Mouse (Mus musculus): ENCODE data around the gene Maml3. TPM values are rescaled to one million over a fixed set of nuclear protein-coding genes. Genes with fewer than 3 reads are reported as not detected.
A peak's percentile ranks its signal among the peaks of the same experiment; 100 is the strongest.

The Maml3 gene
- polyA plus RNA-seq, 1 experiment from 2014 or later = 8.5 TPM

- H3K27ac ChIP-seq (ENCODE audit: low read length) = peak overlapping the region; percentile 90
- no peaks in the 10 kb centered on the region for H3K36me3 ChIP-seq (ENCODE audit: control insufficient read depth, insufficient read depth, low read length)
- WGBS = 28% methylated on average over 1 of the region's 1 CpGs
- no peak for ATAC-seq (ENCODE audit: low read depth)
- H3K9ac ChIP-seq (ENCODE audit: low read length) = no peak overlapping the region
- no peaks in the 10 kb centered on the region for H3K27me3 ChIP-seq (ENCODE audit: control insufficient read depth, insufficient read depth, low read depth, low read length)
- H3K4me2 ChIP-seq (ENCODE audit: low read depth, low read length) = no peak overlapping the region
- peaks cover 23% of the 10 kb centered on the region for H3K4me1 ChIP-seq (replicated peaks; ENCODE audit: control insufficient read depth, insufficient read depth, low read length)
- H3K9me3 ChIP-seq (ENCODE audit: control insufficient read depth, low read length) = peaks cover 2% of the 10 kb centered on the region; the same call in 1 of the 2 replicates
- no peak overlapping the region for H3K4me3 ChIP-seq (ENCODE audit: low read length)
Measured at GRCm38 (mm10) chr3:51708375-51708745, 396.5 kb downstream of the Maml3 start.

- no peaks in the 10 kb centered on the region for H3K27me3 ChIP-seq (ENCODE audit: control insufficient read depth, insufficient read depth, low read depth, low read length)
- H3K4me3 ChIP-seq (ENCODE audit: low read length) = no peak overlapping the region
- H3K9ac ChIP-seq (ENCODE audit: low read length) = no peak overlapping the region
- H3K36me3 ChIP-seq (ENCODE audit: control insufficient read depth, insufficient read depth, low read length) = no peaks in the 10 kb centered on the region
- no peak overlapping the region for H3K4me2 ChIP-seq (ENCODE audit: low read depth, low read length)
- 85% methylated on average over 7 of the region's 7 CpGs for WGBS
- peaks cover 31% of the 10 kb centered on the region for H3K4me1 ChIP-seq (replicated peaks; ENCODE audit: control insufficient read depth, insufficient read depth, low read length)
- H3K9me3 ChIP-seq (ENCODE audit: control insufficient read depth, low read length) = peaks cover 2% of the 10 kb centered on the region; the same call in 1 of the 2 replicates
- ATAC-seq (ENCODE audit: low read depth) = no peak
- H3K27ac ChIP-seq (ENCODE audit: low read length) = no peak overlapping the region
Measured at GRCm38 (mm10) chr3:51705220-51705619, 399.7 kb downstream of the Maml3 start.

DNA sequence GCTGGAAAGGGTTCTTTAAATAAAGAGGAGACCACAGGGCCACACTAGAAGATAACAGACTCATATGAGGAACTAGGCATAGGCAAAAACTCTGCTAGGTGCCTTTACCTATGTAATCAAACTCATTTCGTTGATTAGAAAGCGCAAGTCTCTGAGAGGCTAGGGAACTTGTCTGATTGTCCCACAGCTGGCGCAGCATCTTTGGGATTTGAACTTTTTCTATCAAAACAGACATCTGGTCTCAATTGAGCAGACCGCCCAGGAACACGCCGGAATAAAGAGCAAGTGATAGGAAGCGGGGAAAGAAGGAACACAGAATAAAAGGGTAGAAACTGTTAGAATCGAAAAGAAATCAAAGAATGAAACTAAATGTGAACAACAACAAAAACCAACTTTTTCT lies 401.4 kb downstream of the Maml3 start:
- Histone ChIP-seq H3K4me1 (replicated peaks; ENCODE audit: control insufficient read depth, insufficient read depth, low read length) (peaks cover 28% of the 10 kb centered on the region), H3K4me3 (ENCODE audit: low read length) (no peak overlapping the region), H3K9ac (ENCODE audit: low read length) (no peak overlapping the region), H3K27ac (ENCODE audit: low read length) (no peak overlapping the region), H3K4me2 (ENCODE audit: low read depth, low read length) (no peak overlapping the region), H3K27me3 (ENCODE audit: control insufficient read depth, insufficient read depth, low read depth, low read length) (no peaks in the 10 kb centered on the region), H3K36me3 (ENCODE audit: control insufficient read depth, insufficient read depth, low read length) (no peaks in the 10 kb centered on the region), H3K9me3 (ENCODE audit: control insufficient read depth, low read length) (peaks cover 2% of the 10 kb centered on the region; the same call in 1 of the 2 replicates)
- ATAC-seq (ENCODE audit: low read depth) = no peak
- WGBS = 87% methylated on average over 8 of the region's 8 CpGs

- H3K4me2 ChIP-seq (ENCODE audit: low read depth, low read length) = no peak overlapping the region
- H3K36me3 ChIP-seq (ENCODE audit: control insufficient read depth, insufficient read depth, low read length) = no peaks in the 10 kb centered on the region
- WGBS = 85% methylated on average over 8 of the region's 8 CpGs
- H3K9ac ChIP-seq (ENCODE audit: low read length) = no peak overlapping the region
- H3K4me1 ChIP-seq (replicated peaks; ENCODE audit: control insufficient read depth, insufficient read depth, low read length) = peaks cover 25% of the 10 kb centered on the region
- H3K4me3 ChIP-seq (ENCODE audit: low read length) = no peak overlapping the region
- H3K27ac ChIP-seq (ENCODE audit: low read length) = no peak overlapping the region
- H3K27me3 ChIP-seq (ENCODE audit: control insufficient read depth, insufficient read depth, low read depth, low read length) = no peaks in the 10 kb centered on the region
- peaks cover 1% of the 10 kb centered on the region; the same call in 1 of the 2 replicates for H3K9me3 ChIP-seq (ENCODE audit: control insufficient read depth, low read length)
- no peak for ATAC-seq (ENCODE audit: low read depth)
Measured at GRCm38 (mm10) chr3:51702701-51703286, 402.1 kb downstream of the Maml3 start.

- Histone ChIP-seq H3K4me1 (replicated peaks; ENCODE audit: control insufficient read depth, insufficient read depth, low read length) (peaks cover 24% of the 10 kb centered on the region), H3K9me3 (ENCODE audit: control insufficient read depth, low read length) (no peaks in the 10 kb centered on the region), H3K9ac (ENCODE audit: low read length) (peak overlapping the region; percentile 65), H3K4me2 (ENCODE audit: low read depth, low read length) (peak overlapping the region; percentile 82), H3K27ac (ENCODE audit: low read length) (peak overlapping the region; percentile 75), H3K36me3 (ENCODE audit: control insufficient read depth, insufficient read depth, low read length) (no peaks in the 10 kb centered on the region; the same call in 1 of the 2 replicates), H3K4me3 (ENCODE audit: low read length) (peak overlapping the region; percentile 45), H3K27me3 (ENCODE audit: control insufficient read depth, insufficient read depth, low read depth, low read length) (no peaks in the 10 kb centered on the region)
- WGBS = 18% methylated on average over 13 of the region's 13 CpGs
- ATAC-seq (ENCODE audit: low read depth) = peak; percentile 34
Measured at GRCm38 (mm10) chr3:51701950-51702349, 402.9 kb downstream of the Maml3 start.

DNA sequence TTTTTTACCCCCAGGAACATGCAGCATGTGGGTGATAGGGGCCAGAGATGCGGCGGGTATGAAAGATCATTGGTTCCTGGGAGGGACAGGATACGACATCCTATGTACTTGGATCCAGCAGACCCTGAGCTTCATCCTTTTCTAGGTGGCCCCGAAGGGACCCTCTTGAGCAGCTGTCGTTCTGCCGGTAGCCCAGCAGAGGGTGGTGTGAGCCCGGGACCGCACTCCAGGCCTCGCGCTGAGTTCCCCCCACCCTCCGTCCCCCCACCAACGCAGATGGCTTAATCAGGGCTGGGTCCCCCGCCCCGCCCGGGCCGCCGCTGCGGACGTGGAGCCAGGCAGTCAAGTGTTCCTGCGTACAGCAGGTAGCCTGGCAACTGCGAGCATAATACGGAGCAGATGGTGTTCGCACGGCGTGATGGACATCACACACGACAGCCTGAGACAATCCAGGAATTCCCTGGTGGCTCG lies 403.6 kb downstream of the Maml3 start:
- peak; percentile 92 for ATAC-seq (ENCODE audit: low read depth)
- Histone ChIP-seq H3K4me3 (ENCODE audit: low read length) (peak overlapping the region; percentile 45), H3K9me3 (ENCODE audit: control insufficient read depth, low read length) (no peaks in the 10 kb centered on the region), H3K27ac (ENCODE audit: low read length) (peak overlapping the region; percentile 75), H3K4me2 (ENCODE audit: low read depth, low read length) (peak overlapping the region; percentile 82), H3K36me3 (ENCODE audit: control insufficient read depth, insufficient read depth, low read length) (no peaks in the 10 kb centered on the region; the same call in 1 of the 2 replicates), H3K4me1 (replicated peaks; ENCODE audit: control insufficient read depth, insufficient read depth, low read length) (peaks cover 24% of the 10 kb centered on the region), H3K27me3 (ENCODE audit: control insufficient read depth, insufficient read depth, low read depth, low read length) (no peaks in the 10 kb centered on the region), H3K9ac (ENCODE audit: low read length) (peak overlapping the region; percentile 65)
- WGBS = 0% methylated on average over 27 of the region's 27 CpGs

DNA sequence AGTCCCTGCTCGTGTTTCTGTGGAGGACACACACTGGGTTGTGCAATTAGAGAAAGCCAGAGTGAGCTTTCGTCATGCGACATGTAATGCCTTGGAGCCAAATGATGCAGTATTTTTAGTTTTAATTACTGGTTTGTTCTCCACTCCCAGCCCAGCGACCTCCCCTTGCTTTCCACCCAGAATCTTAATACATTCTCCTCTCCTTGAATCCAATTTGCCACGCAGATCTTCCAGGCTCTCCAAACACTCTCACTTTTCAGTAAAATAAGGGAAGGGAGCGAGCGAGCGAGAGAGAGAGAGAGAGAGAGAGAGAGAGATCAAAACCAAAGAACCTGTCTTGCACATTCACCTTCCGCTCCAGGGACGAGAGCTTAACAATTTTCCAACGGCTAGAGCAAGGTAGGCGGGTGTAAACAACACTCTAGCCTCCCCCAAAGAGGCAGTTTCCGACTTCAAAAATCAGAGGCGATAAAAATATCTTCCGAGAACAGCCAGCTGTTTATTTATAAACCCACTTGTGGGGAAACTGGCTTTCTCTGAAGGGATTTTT lies 404.1 kb downstream of the Maml3 start:
- Histone ChIP-seq H3K9ac (ENCODE audit: low read length) (peak overlapping the region; percentile 65), H3K27me3 (ENCODE audit: control insufficient read depth, insufficient read depth, low read depth, low read length) (no peaks in the 10 kb centered on the region), H3K4me1 (replicated peaks; ENCODE audit: control insufficient read depth, insufficient read depth, low read length) (peaks cover 24% of the 10 kb centered on the region), H3K4me3 (ENCODE audit: low read length) (peak overlapping the region; percentile 45), H3K4me2 (ENCODE audit: low read depth, low read length) (peak overlapping the region; percentile 82), H3K27ac (ENCODE audit: low read length) (peak overlapping the region; percentile 75), H3K9me3 (ENCODE audit: control insufficient read depth, low read length) (no peaks in the 10 kb centered on the region), H3K36me3 (ENCODE audit: control insufficient read depth, insufficient read depth, low read length) (no peaks in the 10 kb centered on the region; the same call in 1 of the 2 replicates)
- 17% methylated on average over 15 of the region's 15 CpGs for WGBS
- peak; percentile 45; the same call in 1 of the 2 replicates for ATAC-seq (ENCODE audit: low read depth)

- ATAC-seq (ENCODE audit: low read depth) = no peak
- H3K27ac ChIP-seq (ENCODE audit: low read length) = peak overlapping the region; percentile 75; the same call in 1 of the 2 replicates
- H3K4me1 ChIP-seq (replicated peaks; ENCODE audit: control insufficient read depth, insufficient read depth, low read length) = peaks cover 24% of the 10 kb centered on the region
- no peaks in the 10 kb centered on the region for H3K9me3 ChIP-seq (ENCODE audit: control insufficient read depth, low read length)
- H3K4me2 ChIP-seq (ENCODE audit: low read depth, low read length) = no peak overlapping the region
- no peak overlapping the region for H3K9ac ChIP-seq (ENCODE audit: low read length)
- H3K27me3 ChIP-seq (ENCODE audit: control insufficient read depth, insufficient read depth, low read depth, low read length) = no peaks in the 10 kb centered on the region
- no peaks in the 10 kb centered on the region; the same call in 1 of the 2 replicates for H3K36me3 ChIP-seq (ENCODE audit: control insufficient read depth, insufficient read depth, low read length)
- H3K4me3 ChIP-seq (ENCODE audit: low read length) = no peak overlapping the region
- 71% methylated on average over 4 of the region's 4 CpGs for WGBS
Measured at GRCm38 (mm10) chr3:51700123-51700522, 404.8 kb downstream of the Maml3 start.

GRCm38 (mm10) chr3:51697931-51698330 lies 406.9 kb downstream of the Maml3 start:
- Histone ChIP-seq H3K9me3 (ENCODE audit: control insufficient read depth, low read length) (no peaks in the 10 kb centered on the region), H3K4me2 (ENCODE audit: low read depth, low read length) (no peak overlapping the region), H3K4me3 (ENCODE audit: low read length) (no peak overlapping the region), H3K27ac (ENCODE audit: low read length) (no peak overlapping the region), H3K36me3 (ENCODE audit: control insufficient read depth, insufficient read depth, low read length) (peaks cover 3% of the 10 kb centered on the region), H3K4me1 (replicated peaks; ENCODE audit: control insufficient read depth, insufficient read depth, low read length) (peaks cover 24% of the 10 kb centered on the region), H3K27me3 (ENCODE audit: control insufficient read depth, insufficient read depth, low read depth, low read length) (no peaks in the 10 kb centered on the region), H3K9ac (ENCODE audit: low read length) (no peak overlapping the region)
- 81% methylated on average over 3 of the region's 3 CpGs for WGBS
- no peak for ATAC-seq (ENCODE audit: low read depth)

Data from lung, embryonic 16.5 days (tissue).